In genomic region chr10:76734979-76735378, GRCm38 (mm10) we compare ENCODE assay signal across 8 mouse cellular contexts. TPM values are rescaled to one million over a fixed set of nuclear protein-coding genes. Genes with fewer than 3 reads are reported as not detected.
A peak's percentile ranks its signal among the peaks of the same experiment; 100 is the strongest.
DNase-seq lines count a peak whose midpoint lies in the region; ATAC-seq and TF ChIP-seq lines count a peak whose summit lies in the region.

No protein-coding gene starts in this region.

- H3K36me3 ChIP-seq in CH12.LX (replicated peaks in 1 of 2; ENCODE audit: control insufficient read depth in 1 of 2, insufficient read depth in 1 of 2, low read length in 1 of 2), result no peaks in the 10 kb centered on the region
- no peaks in the 10 kb centered on the region for H3K36me3 ChIP-seq in liver, postnatal 0 days (replicated peaks; ENCODE audit: insufficient read depth, low read length)

- H3K27ac ChIP-seq in CH12.LX (ENCODE audit: insufficient read depth, low read depth), result no peak overlapping the region
- no peak overlapping the region for H3K27ac ChIP-seq in liver, postnatal 0 days (ENCODE audit: low read depth)

- H3K9ac ChIP-seq in CH12.LX (ENCODE audit: insufficient read depth, low read depth), result no peak overlapping the region
- H3K9ac ChIP-seq in liver, postnatal 0 days (replicated peaks), result no peak overlapping the region

- TF ChIP-seq POLR2A in CH12.LX (IDR thresholded peaks at IDR 0.05; ENCODE audit: low read depth, low read length), result no peak

- TF ChIP-seq RAD21 in CH12.LX (IDR thresholded peaks at IDR 0.05; ENCODE audit: low read depth, low read length), result peak; percentile 95

- peak; percentile 66 for DNase-seq in CH12.LX (ENCODE audit: extremely low read depth)
- peak; percentile 86 for DNase-seq in brain, adult 2 months (ENCODE audit: low read depth, low spot score)
- peak; percentile 84 to 87 for DNase-seq in heart, postnatal 14 days
- DNase-seq in kidney, postnatal 4 days, result peak; percentile 90 to 91
- peak; percentile 82 for DNase-seq in liver, postnatal 0 days
- DNase-seq in thymus, postnatal 10 days (ENCODE audit: low spot score in 2 of 2), result peak; percentile 44 to 73

- no peak overlapping the region for H3K4me3 ChIP-seq in CH12.LX (replicated peaks in 1 of 3; ENCODE audit: low read depth in 2 of 3, low read length in 2 of 3, poor library complexity in 1 of 3)
- H3K4me3 ChIP-seq in liver, postnatal 0 days (ENCODE audit: low read depth, low read length), result no peak overlapping the region

- dilution Hi-C loops in CH12.LX (cut with MboI; ENCODE audit: extremely low pct_ligation_motif_present, extremely low pct_unique_long_range_greater_than_20kb, low sequenced_read_pairs), result no loop called here

- peaks cover 71% of the 10 kb centered on the region for H3K27me3 ChIP-seq in CH12.LX (replicated peaks)
- 0 out of 2 replicates have a peak, but pooled peaks cover 4% of the 10 kb centered on the region for H3K27me3 ChIP-seq in liver, postnatal 0 days (ENCODE audit: insufficient read depth, low read length)

- no peak for TF ChIP-seq EP300 in CH12.LX (IDR thresholded peaks at IDR 0.05; ENCODE audit: low read length)
- TF ChIP-seq EP300 in liver, postnatal 0 days (IDR thresholded peaks at IDR 0.05; ENCODE audit: low read depth), result no peak

- H3K79me2 ChIP-seq in CH12.LX (replicated peaks; ENCODE audit: control insufficient read depth, extremely low read depth, insufficient read depth, poor library complexity, severe bottlenecking), result no peaks in the 10 kb centered on the region

- WGBS in liver, postnatal 0 days (ENCODE audit: insufficient replicate concordance), result 2% methylated on average over 4 of the region's 4 CpGs

- intact Hi-C loops in heart, postnatal 14 days (cut with DNase I), result loop anchor here (1.0 to 5.0 kb wide), 3 partner anchors 184 to 280 kb away; no protein-coding TSS in a partner anchor

- no peak overlapping the region for H3K4me2 ChIP-seq in CH12.LX (ENCODE audit: insufficient read depth, low read depth, poor library complexity, severe bottlenecking)
- no peak overlapping the region for H3K4me2 ChIP-seq in liver, postnatal 0 days (ENCODE audit: low read depth, low read length)

- H3K4me1 ChIP-seq in CH12.LX (ENCODE audit: control insufficient read depth in 1 of 2, insufficient read depth in 2 of 2), result no peaks in the 10 kb centered on the region
- H3K4me1 ChIP-seq in liver, postnatal 0 days (ENCODE audit: insufficient read depth), result no peaks in the 10 kb centered on the region

- in situ Hi-C loops in CH12.LX (cut with MboI; ENCODE audit: low pct_ligation_motif_present, low pct_unique_long_range_greater_than_20kb, low sequenced_read_pairs), result loop anchor here (5.0 kb wide), 1 partner anchor 273 kb away; no protein-coding TSS in a partner anchor

- H3K9me3 ChIP-seq in CH12.LX (replicated peaks; ENCODE audit: low read length), result peaks cover 3% of the 10 kb centered on the region
- H3K9me3 ChIP-seq in liver, postnatal 0 days (ENCODE audit: low read length), result no peaks in the 10 kb centered on the region

- peak; percentile 63 for ATAC-seq in erythroid progenitor cell, adult 5-6 weeks (replicated peaks; ENCODE audit: low FRiP score, poor library complexity, severe bottlenecking)
- ATAC-seq in liver, postnatal 0 days, result peak; percentile 58
- ATAC-seq in neutrophil, adult 5-6 weeks (ENCODE audit: extremely low read depth, insufficient number of reproducible peaks, low FRiP score, poor library complexity, severe bottlenecking), result peak; percentile 46; the same call in 1 of the 2 replicates

- TF ChIP-seq CTCF in CH12.LX (conservative IDR thresholded peaks at IDR 0.05 in 1 of 2, IDR thresholded peaks at IDR 0.05 in 1 of 2; ENCODE audit: low read depth in 2 of 2, low read length in 2 of 2), result peak; percentile 62 to 92
- TF ChIP-seq CTCF in liver, postnatal 0 days (IDR thresholded peaks at IDR 0.05; ENCODE audit: low read depth), result peak; percentile 89

TF ChIP-seq in CH12.LX, 34 proteins besides CTCF, POLR2A, EP300 and RAD21:
- TF ChIP-seq MAZ (IDR thresholded peaks at IDR 0.05; ENCODE audit: low read depth, low read length) (no peak), HCFC1 (IDR thresholded peaks at IDR 0.05; ENCODE audit: low read depth, low read length) (no peak), TBP (conservative IDR thresholded peaks at IDR 0.05; ENCODE audit: low read depth, low read length) (no peak), NELFE (IDR thresholded peaks at IDR 0.05; ENCODE audit: low read depth, low read length) (no peak), SMC3 (IDR thresholded peaks at IDR 0.05; ENCODE audit: low read depth, low read length) (peak; percentile 68), ELF1 (IDR thresholded peaks at IDR 0.05; ENCODE audit: low read depth, low read length) (no peak), USF1 (IDR thresholded peaks at IDR 0.05; ENCODE audit: low read depth, low read length) (no peak), BHLHE40 (IDR thresholded peaks at IDR 0.05; ENCODE audit: low read depth, low read length) (peak; percentile 88)

RNA-seq across cellular contexts. Expression of gene Col6a1, which starts 9.0 kb away (rescaled TPM):
- total RNA-seq in CH12.LX (2012; rRNA removed), result 0.04 and 0.21 TPM in 2 replicates
- total RNA-seq in CH12.LX (2014; rRNA removed), result not detected in 2 replicates
- not detected in 2 replicates for polyA plus RNA-seq in CH12.LX (2012; ENCODE audit: insufficient read length, low read depth)
- not detected in 2 replicates for total RNA-seq in erythroid progenitor cell, adult 5-6 weeks (2015; ENCODE audit: low replicate concordance)
- total RNA-seq in erythroid progenitor cell, adult 5-6 weeks (2017; ENCODE audit: low replicate concordance), result not detected in 2 replicates
- 100 to 1,000 TPM; 142 to 151 TPM for total RNA-seq in heart, postnatal 14 days (2021)
- 7.7 and 8.7 TPM in 2 replicates for polyA plus RNA-seq in liver, postnatal 0 days (2015; fragmentation: Nextera tagmentation; extraction: Ambion mirVana)
- total RNA-seq in neutrophil, adult 5-6 weeks (2017), result not detected in 2 replicates

Comparison
In these comparisons a context has a peak if more than half of its experiments do, and no peak if none do; other contexts are left out.
1. RNA of gene Col6a1, which starts 9.0 kb away (total RNA-seq): 142 to 151 TPM in heart, postnatal 14 days; 0.04 to 0.21 TPM in CH12.LX, not detected in erythroid progenitor cell, adult 5-6 weeks and not detected in neutrophil, adult 5-6 weeks; every median in the first group is over 100 times any median in the second.
2. Peak in every context shown above with its lines, with median percentiles within 50 percentile points of each other: DNase-seq and ATAC-seq.